Mouse (Mus musculus): ENCODE measurements at regions not wholly inside any gene's neighbourhood (a gene's known extent, or its start where the extent isn't known, plus 50 kb on each side); places are given as distances from the start of the nearest gene placed in this dataset.

DNA sequence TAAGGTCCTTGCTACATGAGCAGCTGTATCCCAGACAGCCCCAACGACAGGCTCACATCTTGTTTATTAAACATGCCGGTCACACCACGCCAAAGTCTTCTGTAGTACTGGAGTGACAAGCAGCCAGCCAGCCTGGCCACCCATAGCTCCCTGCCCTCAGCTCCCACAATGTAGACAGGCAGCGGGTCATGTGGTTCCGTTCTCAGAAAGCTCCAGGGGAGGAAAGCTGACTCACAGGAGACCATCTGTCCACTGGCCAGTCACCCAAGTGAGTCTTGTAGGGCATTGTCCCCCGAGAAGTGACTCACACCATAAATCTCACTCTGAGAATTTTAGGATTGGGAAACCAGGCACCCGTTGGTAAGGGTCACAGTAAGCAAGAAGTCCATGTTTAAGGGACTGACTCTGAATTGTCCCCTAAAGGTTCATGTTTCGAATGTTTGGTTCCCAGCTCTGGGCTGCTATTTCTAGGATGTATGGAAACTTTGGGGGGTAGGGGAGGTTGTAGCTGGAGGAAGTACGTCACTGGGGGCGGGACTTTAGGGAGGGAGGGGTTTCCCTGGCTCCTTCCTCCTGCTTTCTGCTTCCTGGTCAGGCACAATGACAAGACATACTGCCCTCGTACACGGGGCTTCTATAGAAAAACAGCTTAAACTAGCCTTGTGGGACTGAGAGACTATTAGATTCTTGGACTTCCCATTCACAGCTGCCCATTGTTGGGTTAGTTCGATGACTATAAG, 203.0 kb upstream of the Tbx3 start:
- TF ChIP-seq POLR2A (IDR thresholded peaks at IDR 0.05; ENCODE audit: control insufficient read depth, low read depth, low read length) (no peak), CTCF (IDR thresholded peaks at IDR 0.05; ENCODE audit: control insufficient read depth, insufficient read depth, insufficient replicate concordance, low read depth, low read length) (no peak)
